Mouse (Mus musculus): Measurements from ENCODE around the gene Grin1.

GRCm38 (mm10) chr2:25267746-25268309 is 51.2 kb downstream of the Grin1 start:
- no peak for TF ChIP-seq CTCF (IDR thresholded peaks at IDR 0.05; ENCODE audit: low read depth)
- TF ChIP-seq EP300 (optimal IDR thresholded peaks at IDR 0.05), result no peak

All from stomach, postnatal 0 days (tissue).